8 mouse cellular contexts compared by ENCODE assay signal in the genomic region with DNA sequence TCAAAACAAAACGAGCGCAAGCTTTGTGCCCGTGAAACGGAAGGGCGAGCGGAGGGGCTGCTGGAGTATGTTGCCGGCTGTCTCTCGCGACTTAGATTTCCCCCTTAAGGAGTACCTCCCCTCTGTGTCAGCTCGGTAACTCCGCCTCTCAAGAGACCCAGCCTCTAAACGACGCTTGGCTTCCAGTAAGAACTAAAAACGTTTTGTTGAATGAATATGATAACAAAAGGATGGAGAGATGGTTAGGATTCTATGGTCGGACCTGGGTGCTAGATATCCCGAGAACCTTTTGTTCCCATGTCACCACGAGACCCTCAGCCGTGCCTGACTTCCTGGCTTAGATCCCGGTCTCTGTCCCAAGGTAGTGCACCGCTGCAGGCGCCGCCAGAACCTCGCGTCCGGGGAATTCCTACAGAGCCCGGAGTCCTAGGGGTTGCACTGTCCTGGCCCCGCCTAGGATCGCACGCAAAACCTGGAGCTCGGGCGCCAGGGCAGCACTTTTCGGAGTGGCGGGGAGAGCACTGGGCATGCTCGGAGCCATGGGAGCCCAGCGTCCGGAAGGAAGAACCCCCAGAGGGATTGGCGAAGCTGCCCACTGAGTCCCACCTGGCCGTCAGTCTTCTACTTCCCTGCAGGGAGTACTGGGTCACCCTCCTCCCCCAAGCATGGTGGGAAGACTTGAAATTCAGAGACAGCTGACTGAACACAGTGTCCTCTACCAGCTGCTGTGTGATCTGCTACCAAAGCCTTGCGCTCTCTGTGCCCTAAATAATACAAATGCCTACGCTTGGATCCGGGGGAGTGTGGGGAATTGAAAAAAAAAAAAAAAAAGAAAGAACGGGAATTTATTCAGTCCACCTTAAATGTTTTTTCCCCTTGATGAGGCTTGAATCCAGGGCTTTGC. TPM values are rescaled to one million over a fixed set of nuclear protein-coding genes. Genes with fewer than 3 reads are reported as not detected.
DNase-seq lines count a peak whose midpoint lies in the region; ATAC-seq lines count a peak whose summit lies in the region.

Gene Ptpn3 (minus strand): TSS at position 428 of the 904 bp plus-strand sequence.

- H3K4me2 ChIP-seq in embryonic facial prominence, embryonic 11.5 days (ENCODE audit: low read depth, low read length): peak within 1 kb of the TSS; percentile 98
- H3K4me2 ChIP-seq in intestine, embryonic 15.5 days (replicated peaks): peak within 1 kb of the TSS; percentile 90

- H3K27ac ChIP-seq in embryonic facial prominence, embryonic 11.5 days (replicated peaks; ENCODE audit: low read depth, low read length): peak within 1 kb of the TSS; percentile 29; the same call in 1 of the 2 replicates
- H3K27ac ChIP-seq in intestine, embryonic 15.5 days: peak within 1 kb of the TSS; percentile 86

- peak within 1 kb of the TSS; percentile 78 for H3K4me3 ChIP-seq in embryonic facial prominence, embryonic 11.5 days (ENCODE audit: low read depth, low read length)
- H3K4me3 ChIP-seq in intestine, embryonic 15.5 days (replicated peaks): peak within 1 kb of the TSS; percentile 96
- peak within 1 kb of the TSS; percentile 96 for H3K4me3 ChIP-seq in megakaryocyte, embryonic 14.5 days (replicated peaks)

- DNase-seq in adrenal gland, postnatal 14 days: peak; percentile 93
- peak; percentile 87 for DNase-seq in embryonic facial prominence, embryonic 11.5 days (ENCODE audit: low spot score)
- no peak for DNase-seq in gonadal fat pad, adult 2 months (ENCODE audit: low read depth)
- peak; percentile 60 to 86 for DNase-seq in left cerebral cortex, postnatal 10 days (ENCODE audit: extremely low spot score in 1 of 2, low spot score in 2 of 2)
- DNase-seq in right cerebral cortex, postnatal 4 days: peak; percentile 72
- peak; percentile 90 for DNase-seq in yolk sac, embryonic 10.5 days (ENCODE audit: low spot score)

- H3K9ac ChIP-seq in embryonic facial prominence, embryonic 11.5 days (replicated peaks; ENCODE audit: low read length): peak within 1 kb of the TSS; percentile 4; the same call in 1 of the 2 replicates
- peak within 1 kb of the TSS; percentile 90 for H3K9ac ChIP-seq in intestine, embryonic 15.5 days

- peak; percentile 91 for ATAC-seq in embryonic facial prominence, embryonic 11.5 days (replicated peaks; ENCODE audit: insufficient number of reproducible peaks, low FRiP score, low TSS enrichment, low read depth)
- ATAC-seq in intestine, embryonic 15.5 days: peak; percentile 88

- H3K4me1 ChIP-seq in embryonic facial prominence, embryonic 11.5 days (ENCODE audit: control insufficient read depth, insufficient read depth, low read length): peaks cover 5% of the 10 kb centered on the region; the same call in 1 of the 2 replicates
- peaks cover 23% of the 10 kb centered on the region for H3K4me1 ChIP-seq in intestine, embryonic 15.5 days (replicated peaks)
- H3K4me1 ChIP-seq in megakaryocyte, embryonic 14.5 days: peaks cover 56% of the 10 kb centered on the region

- no peaks in the 10 kb centered on the region for H3K36me3 ChIP-seq in embryonic facial prominence, embryonic 11.5 days (replicated peaks; ENCODE audit: control insufficient read depth, insufficient read depth, low read depth, low read length)
- no peaks in the 10 kb centered on the region for H3K36me3 ChIP-seq in intestine, embryonic 15.5 days
- no peaks in the 10 kb centered on the region for H3K36me3 ChIP-seq in megakaryocyte, embryonic 14.5 days (replicated peaks; ENCODE audit: low read length)

- under 1% methylated on average over 42 of the region's 42 CpGs for WGBS in embryonic facial prominence, embryonic 11.5 days
- WGBS in intestine, embryonic 15.5 days: under 1% methylated on average over 42 of the region's 42 CpGs

- H3K27me3 ChIP-seq in embryonic facial prominence, embryonic 11.5 days (ENCODE audit: control insufficient read depth, insufficient read depth, low read length): peaks cover 28% of the 10 kb centered on the region
- no peaks in the 10 kb centered on the region for H3K27me3 ChIP-seq in intestine, embryonic 15.5 days (replicated peaks)
- H3K27me3 ChIP-seq in megakaryocyte, embryonic 14.5 days (replicated peaks): peaks cover 19% of the 10 kb centered on the region

- no peaks in the 10 kb centered on the region for H3K9me3 ChIP-seq in embryonic facial prominence, embryonic 11.5 days (replicated peaks; ENCODE audit: control insufficient read depth, low read length)
- no peaks in the 10 kb centered on the region for H3K9me3 ChIP-seq in intestine, embryonic 15.5 days
- no peaks in the 10 kb centered on the region for H3K9me3 ChIP-seq in megakaryocyte, embryonic 14.5 days

- intact Hi-C loops in left cerebral cortex, postnatal 10 days (cut with DNase I): no loop called here

RNA-seq across cellular contexts. Expression of gene Ptpn3, which starts in this region (rescaled TPM):
- total RNA-seq in adrenal gland, postnatal 14 days (2021): 19.0 and 26.2 TPM in 2 replicates
- 1.9 and 2.5 TPM in 2 replicates for polyA plus RNA-seq in embryonic facial prominence, embryonic 11.5 days (2014; fragmentation: Nextera tagmentation; extraction: Ambion mirVana)
- polyA plus RNA-seq in gonadal fat pad, adult 2 months (2012; rRNA removed): 17.4 and 19.8 TPM in 2 replicates
- 9.4 and 10.4 TPM in 2 replicates for polyA plus RNA-seq in intestine, embryonic 15.5 days (2015; fragmentation: Nextera tagmentation; extraction: Ambion mirVana)
- total RNA-seq in left cerebral cortex, postnatal 10 days (2021): 10 to 100 TPM; 23.2 to 25.7 TPM
- polyA plus RNA-seq in megakaryocyte, embryonic 14.5 days (2012; ENCODE audit: insufficient read depth, low replicate concordance): 0.07 TPM in 1 of 2 replicates, not detected in the other
